Mouse (Mus musculus) mouse trophoblast stem cell (cell line): ENCODE measurements around the gene Barhl1.

ENCODE experiments used
- in situ Hi-C, 2 experiments: fragments of 300-500 bp; cut with MseI, MboI; formaldehyde crosslinking; loops; 2 replicates in 1 of 2; 3 replicates in 1 of 2; pipeline ENCODE4 v1.15.1; 2025

Gene Barhl1

DNA sequence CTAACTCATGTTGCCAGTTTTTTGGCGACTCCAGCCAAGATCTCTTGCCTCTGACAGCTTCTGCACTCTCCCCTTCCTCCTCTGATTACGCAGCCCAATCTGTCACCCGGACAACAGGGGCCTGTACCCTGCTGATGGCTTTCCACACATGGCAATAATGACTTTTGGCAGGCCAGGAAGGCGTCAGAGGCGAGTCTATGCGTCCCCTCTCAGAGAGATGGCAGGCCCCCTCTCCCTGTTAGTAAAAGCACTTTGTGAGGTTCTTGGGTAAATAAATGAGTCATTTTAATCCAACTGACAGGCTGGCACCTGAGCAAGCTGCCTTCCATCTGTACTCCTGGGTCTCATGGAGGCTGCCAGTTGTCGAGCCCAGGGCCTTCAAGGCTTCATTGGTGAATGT lies 49.0 kb downstream of the Barhl1 start:
- in situ Hi-C loops = no loop called here

DNA sequence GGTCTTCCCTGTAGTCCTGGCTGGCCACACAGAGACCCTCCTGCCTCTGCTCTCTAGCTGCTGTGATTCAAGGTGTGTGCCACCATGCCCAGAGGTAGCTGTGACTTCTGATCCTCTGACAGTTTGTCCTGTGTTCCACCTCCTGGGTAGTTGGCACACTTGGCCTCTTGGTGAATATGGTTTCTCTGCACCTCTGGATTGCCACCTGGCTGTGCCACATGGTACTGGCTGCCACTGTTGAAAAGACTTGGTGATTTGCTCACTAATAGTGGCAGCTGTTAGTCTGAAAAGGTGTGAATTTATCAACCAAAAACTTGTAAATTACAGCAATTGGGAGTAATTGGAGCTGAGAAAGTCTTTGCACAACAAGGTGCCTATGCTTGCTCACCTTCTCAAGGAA lies 52.6 kb downstream of the Barhl1 start:
- in situ Hi-C loops = no loop called here

DNA sequence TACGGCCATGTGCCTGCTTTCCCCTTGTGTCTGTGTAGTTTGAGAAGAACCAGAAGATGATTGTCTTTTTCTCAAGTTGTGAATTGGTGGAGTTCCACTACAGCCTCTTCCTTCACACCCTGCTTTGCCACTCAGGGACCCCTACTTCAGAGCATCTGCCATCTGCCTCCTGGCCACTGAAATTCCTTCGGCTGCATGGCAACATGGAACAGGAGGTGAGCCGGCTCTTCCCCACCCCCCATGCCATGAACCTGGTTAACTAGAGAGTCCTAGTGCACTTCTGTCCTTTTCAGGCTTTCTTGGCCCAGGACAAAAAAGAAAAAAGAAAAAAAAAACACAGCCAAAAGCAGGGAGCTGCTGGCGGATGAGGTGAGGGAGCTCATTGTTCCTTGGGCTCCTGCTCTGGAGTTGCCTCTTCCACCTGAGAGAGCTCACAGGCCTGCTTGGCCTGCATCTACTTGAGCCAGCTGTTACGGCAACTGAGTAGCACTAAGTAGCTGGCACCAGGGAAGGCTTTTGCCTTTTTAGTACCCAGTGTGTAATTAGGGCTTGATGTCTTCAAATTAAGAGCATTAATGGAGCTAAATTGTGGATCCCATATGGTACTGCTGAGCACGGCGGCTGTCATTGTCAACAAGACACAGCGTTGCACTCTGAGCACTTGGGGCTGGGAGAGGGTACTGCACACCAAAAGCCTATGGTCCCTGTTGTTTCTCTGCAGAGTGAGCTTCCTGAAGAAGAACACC lies 55.6 kb downstream of the Barhl1 start:
- in situ Hi-C loops = no loop called here

DNA sequence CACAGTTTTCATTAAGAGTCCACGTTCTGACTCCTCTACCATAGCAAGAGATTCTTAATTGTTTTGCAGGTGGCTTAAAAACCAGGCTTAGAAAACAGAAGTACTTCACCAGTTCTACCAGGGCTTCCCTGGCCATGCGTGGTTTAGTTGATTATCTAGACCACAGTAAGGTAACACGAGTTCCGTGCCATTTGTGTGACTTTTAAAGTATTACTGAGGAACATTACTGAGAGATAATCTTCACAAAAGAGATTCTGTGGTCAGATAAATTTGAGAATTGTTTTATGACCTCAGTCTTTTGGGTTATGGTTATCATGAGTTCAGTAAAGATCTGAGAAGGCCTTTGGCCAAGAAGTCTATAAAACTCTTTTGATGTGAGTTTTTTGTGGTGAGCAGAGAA lies 57.2 kb downstream of the Barhl1 start:
- in situ Hi-C loops = no loop called here
